Mouse (Mus musculus) heart, postnatal 0 days (tissue): Measurements from ENCODE around the gene Dmc1. TPM values are rescaled to one million over a fixed set of nuclear protein-coding genes. Genes with fewer than 3 reads are reported as not detected.

ENCODE experiments used
- ATAC-seq: fragments of 200-750 bp; cut with Nextera tagmentation; 2 replicates; pipeline ENCODE4 v1.8.0; 2017; ENCODE audit warnings: low read depth, moderate number of reproducible peaks, moderate library complexity; ENCODE audit not compliant: insufficient read depth
- DNase-seq: peaks from one replicate; pipeline ENCODE4 v3.0.0-alpha.2; 2016; ENCODE audit warnings: low spot score
- H3K27ac ChIP-seq: fragments of 300-500 bp; sonication (generic); 2 replicates; pipeline ENCODE4 v1.5.1; 2014; ENCODE audit warnings: low read depth, mild to moderate bottlenecking
- H3K27me3 ChIP-seq: fragments of 300-500 bp; sonication (generic); 2 replicates; pipeline ENCODE4 v1.6.1; 2014; ENCODE audit warnings: low read length, mixed read lengths; ENCODE audit not compliant: control insufficient read depth, insufficient read depth
- H3K36me3 ChIP-seq: fragments of 300-500 bp; sonication (generic); replicated peaks from 2 replicates; pipeline ENCODE4 v1.6.1; 2014; ENCODE audit warnings: low read length, mixed read lengths; ENCODE audit not compliant: control insufficient read depth, insufficient read depth
- H3K4me1 ChIP-seq: fragments of 300-500 bp; sonication (generic); 2 replicates; pipeline ENCODE4 v1.6.1; 2014; ENCODE audit warnings: antibody characterized with exemption; ENCODE audit not compliant: control insufficient read depth, insufficient read depth
- H3K4me2 ChIP-seq: fragments of 300-500 bp; sonication (generic); 2 replicates; pipeline ENCODE4 v1.6.1; 2014; ENCODE audit warnings: low read depth, mild to moderate bottlenecking, low read length, moderate library complexity
- H3K4me3 ChIP-seq: fragments of 300-500 bp; sonication (generic); 2 replicates; pipeline ENCODE4 v1.5.1; 2014; ENCODE audit warnings: low read depth, low read length
- H3K9ac ChIP-seq: fragments of 300-500 bp; sonication (generic); replicated peaks from 2 replicates; pipeline ENCODE4 v1.6.1; 2014; ENCODE audit warnings: low read depth, low read length, mixed read lengths
- H3K9me3 ChIP-seq: fragments of 300-500 bp; sonication (generic); replicated peaks from 2 replicates; pipeline ENCODE4 v1.6.1; 2016; ENCODE audit warnings: low read length; ENCODE audit not compliant: control insufficient read depth
- CTCF ChIP-seq: IDR thresholded peaks from 2 replicates; pipeline ENCODE4 v1.5.1; 2016; ENCODE audit warnings: antibody characterized with exemption, control low read depth, low read depth
- EP300 ChIP-seq: IDR thresholded peaks from 2 replicates; pipeline ENCODE4 v1.6.1; 2016; ENCODE audit warnings: antibody characterized with exemption, low read depth
- WGBS: fragments of 180-500 bp; shearing (Covaris S2); extraction: QIAGEN DNeasy Blood & Tissue Kit; methylation state at CpG from one replicate; pipeline ENCODE4 v1.1.7; 2014; 5-methylcytosine and 5-hydroxymethylcytosine counted together
- microRNA-seq: library from miRNA; unstranded; fragments of <30 nt; microRNA quantifications from one replicate; pipeline ENCODE4, GENCODE M21; 2016
- polyA plus RNA-seq: library from polyadenylated mRNA; unstranded; fragments of >200 nt; fragmentation: Nextera tagmentation; extraction: Ambion mirVana; gene quantifications from 2 replicates; pipeline ENCODE4 v1.2.1, GENCODE M21; 2015
- total RNA-seq: library from RNA; depleted of rRNA; stranded (reverse); fragments of >200 nt; gene quantifications from 2 replicates; pipeline ENCODE4 v1.2.3, GENCODE M21; 2014; ENCODE audit warnings: low replicate concordance; rRNA removed

The Dmc1 gene
- total and polyA plus RNA-seq, 2 experiments from 2014 or later: 0.74 to 2.6 TPM

DNA sequence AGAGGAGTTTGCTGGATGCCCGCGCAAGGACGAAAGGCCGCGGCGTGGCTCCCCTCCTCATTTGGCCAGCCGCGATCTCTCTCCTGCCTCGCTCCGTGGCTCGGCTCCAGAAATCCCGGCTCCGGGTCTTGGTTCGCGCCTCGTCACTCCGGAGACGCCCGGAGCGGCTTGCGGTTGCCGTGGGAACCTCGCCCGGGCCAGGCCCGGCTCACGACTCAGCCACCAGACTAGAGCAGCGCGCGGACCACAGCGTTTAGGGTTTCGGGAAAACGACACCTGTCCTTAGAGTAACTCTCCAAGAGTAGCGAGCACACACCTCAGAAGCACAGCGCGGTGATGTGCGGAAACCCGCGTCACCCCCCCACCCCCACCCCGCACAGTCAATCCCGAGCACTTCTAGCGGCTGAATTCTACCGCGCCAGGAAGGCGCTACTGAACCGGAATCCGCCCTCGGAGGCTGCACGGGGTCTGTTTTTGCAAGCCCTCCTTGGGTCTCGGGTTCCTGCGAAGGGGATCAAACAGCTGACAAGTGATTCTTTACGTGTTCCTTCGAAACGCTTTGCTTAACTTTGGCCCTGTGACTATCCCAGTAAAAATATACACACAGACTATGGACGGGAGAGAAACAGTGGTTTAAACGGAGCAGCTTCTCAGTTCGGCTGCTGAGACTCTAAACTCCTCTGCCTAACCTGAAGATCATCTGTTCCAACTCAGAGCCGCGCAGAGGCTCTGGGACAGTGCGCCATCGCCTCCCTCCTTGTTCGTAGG lies 93.2 kb downstream of the Dmc1 start:
- TF ChIP-seq CTCF (no peak), EP300 (no peak)
- H3K4me2 ChIP-seq: peak overlapping the region; percentile 79
- H3K4me1 ChIP-seq: peaks cover 7% of the 10 kb centered on the region
- 5% methylated on average over 61 of the region's 61 CpGs for WGBS
- H3K9me3 ChIP-seq: no peaks in the 10 kb centered on the region
- ATAC-seq (peak; percentile 70), DNase-seq (peak; percentile 63)
- peak overlapping the region; percentile 43 for H3K4me3 ChIP-seq
- H3K9ac ChIP-seq: no peak overlapping the region
- no peak overlapping the region for H3K27ac ChIP-seq
- no peaks in the 10 kb centered on the region for H3K36me3 ChIP-seq
- peaks cover 53% of the 10 kb centered on the region for H3K27me3 ChIP-seq

Small RNAs within 50 kb of the gene (microRNA-seq; reads per million reads assigned to microRNA genes)
- not detected for gene Gm27903

Other genes with a start within 250 kb of the Dmc1 start
- 70.6 and 111 TPM in 2 replicates for gene Tmem184b, start 201.5 kb downstream of the Dmc1 start, total RNA-seq
- 31.8 and 32.7 TPM in 2 replicates for gene Tmem184b, start 201.5 kb downstream of the Dmc1 start, polyA plus RNA-seq
- 167 and 193 TPM in 2 replicates for gene Csnk1e, start 149.5 kb downstream of the Dmc1 start, total RNA-seq
- gene Csnk1e, start 149.5 kb downstream of the Dmc1 start, polyA plus RNA-seq: 55.5 and 61.5 TPM in 2 replicates
- gene Kcnj4, start 99.9 kb downstream of the Dmc1 start, total RNA-seq: 3.6 and 7.7 TPM in 2 replicates
- gene Kcnj4, start 99.9 kb downstream of the Dmc1 start, polyA plus RNA-seq: 0.10 and 0.12 TPM in 2 replicates
- gene Kdelr3, start 88.7 kb downstream of the Dmc1 start, total RNA-seq: 51.4 and 54.0 TPM in 2 replicates
- gene Kdelr3, start 88.7 kb downstream of the Dmc1 start, polyA plus RNA-seq: 48.3 and 50.1 TPM in 2 replicates
- 163 and 223 TPM in 2 replicates for gene Ddx17, start 58.4 kb downstream of the Dmc1 start, total RNA-seq
- 13.7 and 14.9 TPM in 2 replicates for gene Ddx17, start 58.4 kb downstream of the Dmc1 start, polyA plus RNA-seq
- 1.7 and 1.9 TPM in 2 replicates for gene Fam227a, start 53.8 kb upstream of the Dmc1 start, total RNA-seq
- gene Fam227a, start 53.8 kb upstream of the Dmc1 start, polyA plus RNA-seq: 0.31 and 0.48 TPM in 2 replicates
- 31.9 and 35.1 TPM in 2 replicates for gene Cby1, start 54.1 kb upstream of the Dmc1 start, total RNA-seq
- gene Cby1, start 54.1 kb upstream of the Dmc1 start, polyA plus RNA-seq: 53.8 and 55.9 TPM in 2 replicates
- 208 and 280 TPM in 2 replicates for gene Tomm22, start 65.8 kb upstream of the Dmc1 start, total RNA-seq
- gene Tomm22, start 65.8 kb upstream of the Dmc1 start, polyA plus RNA-seq: 273 and 276 TPM in 2 replicates
- gene Josd1, start 82.8 kb upstream of the Dmc1 start, total RNA-seq: 38.4 and 60.6 TPM in 2 replicates
- 17.3 and 17.8 TPM in 2 replicates for gene Josd1, start 82.8 kb upstream of the Dmc1 start, polyA plus RNA-seq
- 34.3 and 39.9 TPM in 2 replicates for gene Gtpbp1, start 85.7 kb upstream of the Dmc1 start, total RNA-seq
- gene Gtpbp1, start 85.7 kb upstream of the Dmc1 start, polyA plus RNA-seq: 18.0 and 20.6 TPM in 2 replicates
- 71.6 and 120 TPM in 2 replicates for gene Sun2, start 137.4 kb upstream of the Dmc1 start, total RNA-seq
- 3.6 and 4.0 TPM in 2 replicates for gene Sun2, start 137.4 kb upstream of the Dmc1 start, polyA plus RNA-seq
- gene Dnal4, start 172.7 kb upstream of the Dmc1 start, total RNA-seq: 25.9 and 35.5 TPM in 2 replicates
- 35.5 and 38.9 TPM in 2 replicates for gene Dnal4, start 172.7 kb upstream of the Dmc1 start, polyA plus RNA-seq
- gene Nptxr, start 199.7 kb upstream of the Dmc1 start, total RNA-seq: 10.8 and 13.7 TPM in 2 replicates
- 0.84 and 1.00 TPM in 2 replicates for gene Nptxr, start 199.7 kb upstream of the Dmc1 start, polyA plus RNA-seq
- gene Npcd, start 229.1 kb upstream of the Dmc1 start, total RNA-seq: 1.9 and 8.7 TPM in 2 replicates
- gene Npcd, start 229.1 kb upstream of the Dmc1 start, polyA plus RNA-seq: not detected in 2 replicates
- 47.3 and 51.8 TPM in 2 replicates for gene Cbx6, start 229.6 kb upstream of the Dmc1 start, total RNA-seq
- 24.9 and 25.6 TPM in 2 replicates for gene Cbx6, start 229.6 kb upstream of the Dmc1 start, polyA plus RNA-seq